Mouse (Mus musculus) liver, embryonic 15.5 days (tissue): ENCODE data around the gene Slc25a36. TPM values are rescaled to one million over a fixed set of nuclear protein-coding genes. Genes with fewer than 3 reads are reported as not detected.

Experiments used
- ATAC-seq: fragments of 200-750 bp; cut with Nextera tagmentation; 2 replicates; pipeline ENCODE4 v1.8.0; 2017; ENCODE audit warnings: moderate number of reproducible peaks, mild to moderate bottlenecking, moderate library complexity; ENCODE audit not compliant: insufficient read depth
- H3K27ac ChIP-seq: fragments of 300-500 bp; sonication (generic); replicated peaks from 2 replicates; pipeline ENCODE4 v1.5.1; 2015; ENCODE audit warnings: mild to moderate bottlenecking, inconsistent platforms
- H3K27me3 ChIP-seq: fragments of 300-500 bp; sonication (generic); 2 replicates; pipeline ENCODE4 v1.6.1; 2015; ENCODE audit warnings: mild to moderate bottlenecking, inconsistent platforms
- H3K36me3 ChIP-seq: fragments of 300-500 bp; sonication (generic); replicated peaks from 2 replicates; pipeline ENCODE4 v1.6.1; 2015; ENCODE audit warnings: moderate library complexity, mild to moderate bottlenecking, inconsistent platforms
- H3K4me1 ChIP-seq: fragments of 300-500 bp; sonication (generic); replicated peaks from 2 replicates; pipeline ENCODE4 v1.6.1; 2015; ENCODE audit warnings: inconsistent platforms
- H3K4me2 ChIP-seq: fragments of 300-500 bp; sonication (generic); 2 replicates; pipeline ENCODE4 v1.6.1; 2015; ENCODE audit warnings: moderate library complexity, mild to moderate bottlenecking, inconsistent platforms
- H3K4me3 ChIP-seq: fragments of 300-500 bp; sonication (generic); replicated peaks from 2 replicates; pipeline ENCODE4 v1.5.1; 2015; ENCODE audit warnings: mild to moderate bottlenecking, inconsistent platforms
- H3K9ac ChIP-seq: fragments of 300-500 bp; sonication (generic); 2 replicates; pipeline ENCODE4 v1.6.1; 2015; ENCODE audit warnings: moderate library complexity, mild to moderate bottlenecking, inconsistent platforms
- H3K9me3 ChIP-seq: fragments of 300-500 bp; sonication (generic); replicated peaks from 2 replicates; pipeline ENCODE4 v1.6.1; 2016; ENCODE audit warnings: inconsistent platforms
- WGBS: fragments of 180-500 bp; shearing (Covaris S2); methylation state at CpG from one replicate; pipeline ENCODE4 v1.1.7; 2015; ENCODE audit warnings: mixed read lengths; ENCODE audit not compliant: insufficient replicate concordance; 5-methylcytosine and 5-hydroxymethylcytosine counted together
- polyA plus RNA-seq: library from polyadenylated mRNA; unstranded; fragments of >200 nt; fragmentation: Nextera tagmentation; extraction: Ambion mirVana; gene quantifications from 2 replicates; pipeline ENCODE4 v1.2.1, GENCODE M21; 2015

Gene Slc25a36
- polyA plus RNA-seq, 1 experiment from 2014 or later = 8.4 TPM

- Histone ChIP-seq H3K4me3 (no peak overlapping the region), H3K27ac (no peak overlapping the region), H3K9ac (no peak overlapping the region), H3K36me3 (no peaks in the 10 kb centered on the region), H3K4me2 (no peak overlapping the region), H3K27me3 (0 out of 2 replicates have a peak, but pooled peaks cover 8% of the 10 kb centered on the region), H3K4me1 (no peaks in the 10 kb centered on the region), H3K9me3 (no peaks in the 10 kb centered on the region)
- ATAC-seq = no peak
- WGBS = 62% methylated on average over 8 of the region's 8 CpGs
Observed at GRCm38 (mm10) chr9:97041633-97042032, 69.3 kb downstream of the Slc25a36 start.

- 67% methylated on average over 3 of the region's 3 CpGs for WGBS
- H3K4me3 ChIP-seq = no peak overlapping the region
- H3K27me3 ChIP-seq = peaks cover 8% of the 10 kb centered on the region; the same call in 1 of the 2 replicates
- H3K9me3 ChIP-seq = no peaks in the 10 kb centered on the region
- H3K36me3 ChIP-seq = no peaks in the 10 kb centered on the region
- no peak for ATAC-seq
- no peaks in the 10 kb centered on the region for H3K4me1 ChIP-seq
- H3K27ac ChIP-seq = no peak overlapping the region
- no peak overlapping the region for H3K9ac ChIP-seq
- no peak overlapping the region for H3K4me2 ChIP-seq
Observed at GRCm38 (mm10) chr9:97038010-97038409, 72.9 kb downstream of the Slc25a36 start.

- no peak overlapping the region for H3K27ac ChIP-seq
- H3K36me3 ChIP-seq = no peaks in the 10 kb centered on the region
- no peak overlapping the region for H3K4me3 ChIP-seq
- H3K9me3 ChIP-seq = no peaks in the 10 kb centered on the region
- H3K4me2 ChIP-seq = no peak overlapping the region
- ATAC-seq = no peak
- H3K27me3 ChIP-seq = peaks cover 8% of the 10 kb centered on the region; the same call in 1 of the 2 replicates
- no peaks in the 10 kb centered on the region for H3K4me1 ChIP-seq
- WGBS = 74% methylated on average over 7 of the region's 7 CpGs
- H3K9ac ChIP-seq = no peak overlapping the region
Observed at GRCm38 (mm10) chr9:97036656-97037055, 74.3 kb downstream of the Slc25a36 start.

- H3K27ac ChIP-seq = no peak overlapping the region
- no peaks in the 10 kb centered on the region for H3K36me3 ChIP-seq
- WGBS = 54% methylated on average over 12 of the region's 12 CpGs
- H3K4me2 ChIP-seq = no peak overlapping the region
- peaks cover 4% of the 10 kb centered on the region; the same call in 1 of the 2 replicates for H3K27me3 ChIP-seq
- no peak overlapping the region for H3K4me3 ChIP-seq
- H3K9me3 ChIP-seq = no peaks in the 10 kb centered on the region
- H3K9ac ChIP-seq = no peak overlapping the region
- no peaks in the 10 kb centered on the region for H3K4me1 ChIP-seq
- ATAC-seq = no peak
Observed at GRCm38 (mm10) chr9:97027361-97027760, 83.6 kb downstream of the Slc25a36 start.

- no peak overlapping the region for H3K9ac ChIP-seq
- peaks cover 4% of the 10 kb centered on the region; the same call in 1 of the 2 replicates for H3K27me3 ChIP-seq
- no peak for ATAC-seq
- no peaks in the 10 kb centered on the region for H3K36me3 ChIP-seq
- H3K4me3 ChIP-seq = no peak overlapping the region
- H3K4me2 ChIP-seq = no peak overlapping the region
- H3K27ac ChIP-seq = no peak overlapping the region
- 64% methylated on average over 4 of the region's 4 CpGs for WGBS
- H3K4me1 ChIP-seq = no peaks in the 10 kb centered on the region
- no peaks in the 10 kb centered on the region for H3K9me3 ChIP-seq
Observed at GRCm38 (mm10) chr9:97026006-97026405, 85.0 kb downstream of the Slc25a36 start.

Other genes with a start within 250 kb of the Slc25a36 start
- gene Pxylp1, start 218.5 kb downstream of the Slc25a36 start, polyA plus RNA-seq = 5.5 and 6.1 TPM in 2 replicates
- gene Spsb4, start 92.3 kb downstream of the Slc25a36 start, polyA plus RNA-seq = 1.2 and 1.5 TPM in 2 replicates